Mouse (Mus musculus): ENCODE data around the gene Pla2g4e.

DNA sequence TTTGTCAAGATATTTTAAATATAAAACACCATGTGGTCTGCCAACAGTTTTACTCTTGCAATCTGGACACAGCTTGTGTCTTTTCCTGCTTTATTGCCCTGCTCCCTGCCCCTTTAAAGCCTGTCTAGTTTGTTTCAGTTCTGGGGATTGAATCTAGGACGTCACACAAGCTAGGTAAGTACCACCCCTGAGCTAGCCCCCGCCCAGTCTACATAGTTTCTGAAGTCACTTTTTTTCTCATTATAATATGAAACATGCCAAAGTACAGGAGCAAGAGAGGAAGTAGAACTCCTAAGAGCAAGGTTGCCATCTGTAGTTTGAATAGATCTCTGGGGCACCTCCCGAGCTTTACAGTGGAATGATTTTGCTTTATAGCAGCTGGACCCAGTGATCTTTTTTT lies 94.6 kb downstream of the Pla2g4e start:
- TF ChIP-seq CTCF (IDR thresholded peaks at IDR 0.05 in 2 of 3, conservative IDR thresholded peaks at IDR 0.05 in 1 of 3; ENCODE audit: control insufficient read depth in 1 of 3, insufficient read depth in 1 of 3, low read depth in 2 of 3, low read length in 3 of 3, poor library complexity in 1 of 3, severe bottlenecking in 1 of 3) (no peak), POLR2A (IDR thresholded peaks at IDR 0.05; ENCODE audit: control insufficient read depth in 1 of 2, insufficient read depth in 1 of 2, low read depth in 1 of 2, low read length in 2 of 2, poor library complexity in 1 of 2) (no peak), TAL1 (IDR thresholded peaks at IDR 0.05; ENCODE audit: low read length) (no peak), SMC3 (IDR thresholded peaks at IDR 0.05; ENCODE audit: low read depth, low read length) (no peak), EP300 (IDR thresholded peaks at IDR 0.05; ENCODE audit: low read depth in 1 of 2, low read length in 2 of 2) (no peak)
